Mouse (Mus musculus) forebrain, embryonic 14.5 days (tissue): ENCODE measurements at regions not wholly inside any gene's neighbourhood (a gene's known extent, or its start where the extent isn't known, plus 50 kb on each side); places are given as distances from the start of the nearest gene placed in this dataset.

Experiments used
- ATAC-seq: fragments of 200-750 bp; cut with Nextera tagmentation; 2 replicates; pipeline ENCODE4 v1.8.0; 2017; ENCODE audit warnings: mild to moderate bottlenecking, moderate library complexity
- DNase-seq: peaks from one replicate; pipeline ENCODE4 v3.0.0-alpha.2; 2015; ENCODE audit warnings: low spot score
- H3K27ac ChIP-seq: fragments of 300-500 bp; sonication (generic); 2 replicates; pipeline ENCODE4 v1.5.1; 2014; ENCODE audit warnings: low read depth, mild to moderate bottlenecking, control low read depth, low read length, moderate library complexity
- H3K27me3 ChIP-seq: fragments of 300-500 bp; sonication (generic); replicated peaks from 2 replicates; pipeline ENCODE4 v1.6.1; 2014; ENCODE audit warnings: low read length, control low read depth, mixed read lengths; ENCODE audit not compliant: control insufficient read depth, insufficient read depth
- H3K36me3 ChIP-seq: fragments of 300-500 bp; sonication (generic); 2 replicates; pipeline ENCODE4 v1.6.1; 2014; ENCODE audit warnings: low read length, control low read depth; ENCODE audit not compliant: control insufficient read depth, insufficient read depth
- H3K4me1 ChIP-seq: fragments of 300-500 bp; sonication (generic); 2 replicates; pipeline ENCODE4 v1.6.1; 2014; ENCODE audit warnings: antibody characterized with exemption, low read length, control low read depth; ENCODE audit not compliant: control insufficient read depth, insufficient read depth
- H3K4me2 ChIP-seq: fragments of 300-500 bp; sonication (generic); 2 replicates; pipeline ENCODE4 v1.6.1; 2014; ENCODE audit warnings: mild to moderate bottlenecking, control low read depth, low read length
- H3K4me3 ChIP-seq: fragments of 300-500 bp; sonication (generic); 2 replicates; pipeline ENCODE4 v1.5.1; 2014; ENCODE audit warnings: low read depth, low read length, control low read depth
- H3K9ac ChIP-seq: fragments of 300-500 bp; sonication (generic); 2 replicates; pipeline ENCODE4 v1.6.1; 2014; ENCODE audit warnings: mild to moderate bottlenecking, low read length, control low read depth, moderate library complexity
- H3K9me3 ChIP-seq: fragments of 300-500 bp; sonication (generic); replicated peaks from 2 replicates; pipeline ENCODE4 v1.6.1; 2016; ENCODE audit warnings: low read length, control low read depth, mixed read lengths; ENCODE audit not compliant: control insufficient read depth
- WGBS: fragments of 180-500 bp; shearing (Covaris S2); extraction: QIAGEN DNeasy Blood & Tissue Kit; methylation state at CpG from one replicate; pipeline ENCODE4 v1.1.7; 2014; 5-methylcytosine and 5-hydroxymethylcytosine counted together

DNA sequence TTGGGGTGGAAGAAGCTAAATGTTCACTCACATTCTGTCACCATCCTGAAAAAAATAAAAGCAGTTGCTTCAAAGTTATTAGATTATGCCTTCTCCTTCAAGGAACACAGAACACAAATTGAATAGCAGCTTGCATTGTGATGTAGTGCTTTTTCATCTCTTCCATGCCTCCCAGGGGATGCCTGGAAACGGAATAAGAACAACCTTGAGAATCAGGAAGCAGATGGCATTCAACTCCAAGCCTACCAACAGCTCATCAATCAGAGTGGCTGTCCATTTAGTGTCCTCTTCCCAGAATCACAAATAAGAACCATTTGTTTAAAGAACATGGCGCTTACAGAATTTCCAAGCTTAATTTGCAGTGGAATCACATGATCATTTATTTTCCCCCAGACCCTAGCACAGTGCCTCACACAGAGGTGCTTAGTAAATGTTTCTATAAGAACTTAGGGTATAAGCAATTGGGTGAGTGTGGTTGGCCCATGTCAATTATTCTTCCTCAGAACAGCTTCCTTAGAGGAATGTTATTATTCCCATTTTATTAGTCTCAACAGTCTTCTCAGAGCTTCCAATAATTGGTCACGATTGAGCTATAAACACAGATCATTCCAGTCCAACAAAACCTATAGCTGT is 70.6 kb upstream of the C1qtnf7 start:
- Histone ChIP-seq H3K9ac (no peak overlapping the region), H3K4me1 (no peaks in the 10 kb centered on the region), H3K27me3 (no peaks in the 10 kb centered on the region), H3K4me2 (no peak overlapping the region), H3K4me3 (no peak overlapping the region), H3K36me3 (no peaks in the 10 kb centered on the region), H3K27ac (no peak overlapping the region), H3K9me3 (peaks cover 3% of the 10 kb centered on the region; the same call in 1 of the 2 replicates)
- ATAC-seq (no peak), DNase-seq (no peak)
- WGBS, result 84% methylated on average over 3 of the region's 3 CpGs

DNA sequence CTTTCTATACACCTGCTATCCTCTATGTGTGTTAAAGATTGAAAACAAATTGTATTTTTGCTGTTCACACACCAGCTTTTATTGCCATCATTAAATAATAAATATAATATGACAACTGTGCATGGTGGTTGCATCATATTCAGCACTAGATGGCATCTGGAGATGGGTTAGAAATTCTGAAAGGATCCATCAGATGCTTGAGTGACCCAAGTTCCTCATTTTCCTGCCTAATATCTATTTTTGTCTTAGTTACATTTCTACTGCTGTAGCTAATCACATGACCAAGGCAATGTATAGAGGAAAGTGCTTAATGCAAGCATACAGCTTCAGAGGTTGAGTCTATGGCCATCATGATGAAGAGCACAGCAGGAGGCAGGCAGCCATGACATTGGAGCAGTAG is 69.7 kb upstream of the C1qtnf7 start:
- no peaks in the 10 kb centered on the region for H3K4me1 ChIP-seq
- no peak overlapping the region for H3K4me3 ChIP-seq
- ATAC-seq (no peak), DNase-seq (no peak)
- H3K9me3 ChIP-seq, result peaks cover 3% of the 10 kb centered on the region; the same call in 1 of the 2 replicates
- no peak overlapping the region for H3K27ac ChIP-seq
- no peak overlapping the region for H3K4me2 ChIP-seq
- H3K36me3 ChIP-seq, result no peaks in the 10 kb centered on the region
- no peak overlapping the region for H3K9ac ChIP-seq
- H3K27me3 ChIP-seq, result no peaks in the 10 kb centered on the region

DNA sequence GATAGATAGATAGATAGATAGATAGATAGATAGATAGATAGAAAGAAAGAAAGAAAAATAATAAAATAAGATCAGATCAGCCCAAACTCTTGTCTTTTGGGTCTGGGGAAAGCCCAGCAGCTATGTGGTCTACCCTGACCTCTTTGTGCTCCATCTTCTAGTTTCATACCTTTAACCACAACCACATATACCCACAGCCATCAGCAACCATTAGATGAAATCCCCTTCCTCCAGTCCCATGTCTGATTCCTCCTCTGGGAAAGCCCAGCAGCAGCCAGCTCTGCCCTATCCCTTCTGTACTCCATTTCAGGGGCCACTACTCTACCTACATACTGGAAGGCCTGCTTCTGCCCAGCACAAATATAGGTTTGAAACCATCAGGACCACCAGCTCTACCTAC is 69.0 kb upstream of the C1qtnf7 start:
- DNase-seq, result no peak
- Histone ChIP-seq H3K4me2 (no peak overlapping the region), H3K36me3 (no peaks in the 10 kb centered on the region), H3K4me3 (no peak overlapping the region), H3K27ac (no peak overlapping the region), H3K9ac (no peak overlapping the region), H3K9me3 (peaks cover 3% of the 10 kb centered on the region; the same call in 1 of the 2 replicates), H3K4me1 (no peaks in the 10 kb centered on the region), H3K27me3 (no peaks in the 10 kb centered on the region)
- no peak for ATAC-seq

DNA sequence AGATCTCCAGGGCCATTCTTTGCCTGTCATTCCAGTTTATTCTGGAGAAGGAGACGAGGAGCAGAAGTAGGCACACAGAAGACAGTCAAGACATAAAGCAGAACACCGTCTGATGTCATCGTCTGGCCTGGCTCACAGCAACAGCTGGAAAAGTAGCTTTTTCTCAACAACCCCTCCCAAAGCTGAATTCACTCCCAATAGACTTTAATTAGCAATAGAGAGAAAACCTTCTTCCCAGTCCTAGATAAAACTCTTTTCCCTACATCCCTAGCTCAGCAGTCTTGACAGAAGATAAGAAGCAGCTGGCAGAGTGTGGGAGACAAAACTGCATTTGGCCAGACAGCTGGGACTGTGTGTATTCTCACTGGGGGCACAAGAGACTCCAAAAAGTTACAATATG is 59.3 kb upstream of the C1qtnf7 start:
- DNase-seq (no peak), ATAC-seq (no peak)
- no peak overlapping the region for H3K9ac ChIP-seq
- no peaks in the 10 kb centered on the region for H3K9me3 ChIP-seq
- no peaks in the 10 kb centered on the region for H3K36me3 ChIP-seq
- no peaks in the 10 kb centered on the region for H3K4me1 ChIP-seq
- H3K4me2 ChIP-seq, result no peak overlapping the region
- WGBS, result 85% methylated on average over 3 of the region's 3 CpGs
- H3K27me3 ChIP-seq, result no peaks in the 10 kb centered on the region
- no peak overlapping the region for H3K27ac ChIP-seq
- no peak overlapping the region for H3K4me3 ChIP-seq

DNA sequence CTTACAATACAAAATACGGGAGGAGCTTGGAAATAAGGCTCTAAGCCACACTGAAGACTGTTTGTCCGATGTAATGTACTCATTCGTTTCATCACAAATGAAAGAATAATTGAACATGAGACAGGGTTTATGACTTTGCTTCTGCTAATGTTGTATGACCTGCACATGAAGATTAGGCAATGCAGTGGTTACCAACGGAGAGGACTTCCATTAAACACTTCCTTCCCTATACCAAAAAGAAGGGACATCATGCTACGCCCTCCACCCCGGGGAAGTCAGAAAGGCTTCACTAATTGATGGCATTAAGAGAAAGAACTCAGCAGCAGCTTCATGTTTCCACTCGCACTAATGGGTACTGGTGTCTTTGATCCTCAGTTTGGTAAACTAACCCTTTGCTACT is 57.6 kb upstream of the C1qtnf7 start:
- WGBS, result 82% methylated on average over 7 of the region's 7 CpGs
- H3K4me1 ChIP-seq, result no peaks in the 10 kb centered on the region
- H3K9ac ChIP-seq, result no peak overlapping the region
- no peak overlapping the region for H3K4me3 ChIP-seq
- H3K36me3 ChIP-seq, result no peaks in the 10 kb centered on the region
- ATAC-seq (no peak), DNase-seq (no peak)
- H3K27me3 ChIP-seq, result no peaks in the 10 kb centered on the region
- no peak overlapping the region for H3K4me2 ChIP-seq
- no peaks in the 10 kb centered on the region for H3K9me3 ChIP-seq
- H3K27ac ChIP-seq, result no peak overlapping the region

DNA sequence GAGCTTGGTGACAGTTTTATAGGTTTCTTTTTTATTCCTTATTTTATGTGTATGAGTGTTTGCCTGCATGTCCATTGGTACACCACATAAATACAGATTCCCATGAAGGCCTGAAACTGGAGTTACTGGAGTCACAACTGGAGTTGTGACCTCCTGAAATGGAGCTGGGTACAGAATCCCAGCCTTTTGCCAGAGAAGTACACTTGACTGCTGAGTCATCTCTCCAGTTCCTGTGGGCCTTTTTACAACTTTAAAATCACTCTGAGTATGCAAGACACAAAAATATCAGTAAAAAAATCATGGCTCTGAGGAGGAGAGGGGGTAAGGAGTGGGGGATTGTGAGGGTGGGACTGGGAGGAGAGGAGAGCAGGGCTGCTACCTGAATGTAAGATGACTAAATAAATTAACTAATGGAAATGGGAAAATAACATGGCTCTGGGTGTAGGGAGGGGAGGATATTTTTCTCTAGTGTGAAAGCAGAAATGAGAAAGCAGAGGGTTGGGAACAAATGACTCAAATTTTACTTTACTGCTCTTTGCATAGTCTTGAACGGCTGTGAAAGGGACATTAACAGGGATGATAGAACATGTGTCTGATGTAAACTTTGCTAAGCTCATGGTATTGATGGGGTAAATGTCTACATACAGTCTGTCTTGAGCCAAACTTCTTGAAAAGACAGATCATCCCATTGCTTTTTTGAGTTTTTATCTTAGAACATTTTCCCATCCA is 53.2 kb upstream of the C1qtnf7 start:
- no peak overlapping the region for H3K9ac ChIP-seq
- ATAC-seq (no peak), DNase-seq (no peak)
- H3K4me1 ChIP-seq, result no peaks in the 10 kb centered on the region
- H3K36me3 ChIP-seq, result no peaks in the 10 kb centered on the region
- no peak overlapping the region for H3K27ac ChIP-seq
- no peak overlapping the region for H3K4me2 ChIP-seq
- WGBS, result 86% methylated on average over 1 of the region's 1 CpGs
- no peaks in the 10 kb centered on the region for H3K9me3 ChIP-seq
- H3K27me3 ChIP-seq, result no peaks in the 10 kb centered on the region
- H3K4me3 ChIP-seq, result no peak overlapping the region
